Mouse (Mus musculus) activated CD4-positive, CD25-positive, alpha-beta regulatory T cell (primary cell): Measurements from ENCODE around the gene Zfp950. TPM values are rescaled to one million over a fixed set of nuclear protein-coding genes. Genes with fewer than 3 reads are reported as not detected.

Experiments
- polyA plus RNA-seq, 2 experiments: library from polyadenylated mRNA; unstranded; fragments of 100-300 nt; shearing (Covaris generic); gene quantifications; one replicate each; pipeline ENCODE4 v1.2.1; 2017

Gene Zfp950
- 10 to 100 TPM; 33.5 to 37.7 TPM for polyA plus RNA-seq

DNA sequence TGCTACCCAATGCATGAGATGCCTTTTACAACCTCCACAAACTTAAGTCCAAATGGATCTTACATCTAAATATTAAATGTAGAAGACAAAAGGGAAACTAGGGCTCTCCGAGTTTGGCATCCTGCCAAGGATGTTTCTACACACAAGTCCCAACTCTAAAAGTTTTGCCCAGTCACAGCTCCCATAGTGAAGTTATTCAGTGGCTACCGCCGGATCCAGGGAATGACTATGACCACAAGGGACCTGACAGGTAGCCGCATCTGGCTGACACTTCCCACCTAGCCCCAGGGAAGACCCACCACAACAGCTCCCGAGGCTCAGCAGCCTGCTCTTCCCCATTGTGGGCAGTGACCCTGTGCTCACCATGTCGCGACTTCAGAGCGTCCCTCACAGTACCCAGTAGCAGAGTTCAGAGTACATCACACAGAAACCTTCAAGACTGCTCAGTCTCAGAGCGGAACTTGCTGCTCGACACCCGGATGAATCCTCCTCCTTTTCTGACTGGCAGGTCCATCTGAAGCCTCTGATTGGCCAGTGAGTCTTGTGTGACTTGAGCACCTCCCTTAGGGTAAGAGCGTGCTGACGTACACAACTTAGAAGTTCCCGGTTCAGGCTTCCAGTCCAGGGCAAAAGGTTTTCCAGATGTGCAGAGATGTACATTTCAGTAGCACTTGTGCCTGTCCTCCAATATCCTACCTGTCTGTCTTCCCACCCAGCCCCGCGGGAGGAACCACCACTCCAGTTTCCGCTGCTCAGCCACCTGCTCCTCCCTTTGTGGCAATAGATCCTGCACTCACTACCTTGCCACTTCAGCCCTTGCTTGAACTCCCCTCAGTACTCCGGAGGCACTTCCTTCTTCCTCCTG, at the start of gene Zfp950:
Gene Zfp950, minus strand, starts transcription at position 499 of the 865 bp plus-strand sequence.

DNA sequence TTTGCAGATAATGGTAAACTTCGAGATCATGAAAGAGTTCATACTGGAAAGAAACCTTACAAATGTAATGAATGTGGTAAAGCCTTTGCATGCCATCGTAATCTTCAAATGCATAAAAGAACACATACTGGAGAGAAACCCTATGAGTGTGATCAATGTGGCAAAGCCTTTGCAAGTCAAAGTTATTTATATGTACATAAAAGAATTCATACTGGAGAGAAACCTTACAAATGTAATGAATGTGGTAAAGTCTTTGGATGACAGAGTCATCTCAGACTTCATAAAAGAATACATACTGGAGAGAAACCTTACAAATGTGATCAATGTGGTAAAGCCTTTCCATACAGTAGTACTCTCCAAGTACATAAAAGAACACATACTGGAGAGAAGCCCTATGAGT, 43.0 kb upstream of the Zfp950 start, which contains the start of gene Gm6020:
Gene Gm6020, plus strand, starts transcription at position 301 of the 400 bp plus-strand sequence.

DNA sequence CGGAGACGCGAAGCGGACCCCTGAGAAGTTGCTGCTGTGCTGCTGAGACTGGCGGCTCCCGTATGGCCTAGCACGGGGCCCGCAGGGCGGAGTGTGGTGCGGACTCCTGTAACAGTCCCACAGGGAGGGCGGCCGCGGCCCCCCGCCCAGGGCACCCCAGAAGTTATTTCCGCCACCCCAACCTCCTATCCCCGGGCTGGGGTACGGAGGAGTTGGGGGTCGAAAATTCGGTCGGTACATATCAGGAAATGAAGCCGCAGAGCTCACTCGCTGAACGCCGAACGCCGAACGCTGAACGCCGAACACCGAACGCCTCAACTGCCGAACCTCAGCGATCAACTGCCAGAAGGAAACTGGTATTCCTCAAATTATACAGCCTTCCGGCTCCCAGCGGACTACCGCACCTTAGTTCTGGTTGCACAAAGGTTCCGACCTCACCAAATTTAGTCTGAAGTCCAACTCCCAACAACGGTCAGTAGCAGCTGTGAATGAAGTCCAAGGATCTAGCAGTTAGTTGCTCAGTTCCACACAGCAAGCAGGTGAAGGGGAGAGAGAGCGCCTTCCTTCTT, 35.2 kb upstream of the Zfp950 start, which contains the start of gene Gm7102:
Gene Gm7102, minus strand, starts transcription at position 554 of the 569 bp plus-strand sequence.

Other genes starting within 250 kb of the Zfp950 start
- under 1 TPM; 0.17 to 0.25 TPM for gene Gm7102, start 35.5 kb upstream of the Zfp950 start, polyA plus RNA-seq
- gene Gm6020, start 43.0 kb upstream of the Zfp950 start, polyA plus RNA-seq, result not detected
- gene Csf2ra, start 87.6 kb upstream of the Zfp950 start, polyA plus RNA-seq, result 1 to 10 TPM; 6.3 to 8.1 TPM
- gene Gm21060, start 156.2 kb upstream of the Zfp950 start, polyA plus RNA-seq, result 1 to 10 TPM in 1 of 2 experiments, not detected in 1; 1.3 TPM